Mouse (Mus musculus) kidney, postnatal 4 days (tissue): Measurements from ENCODE around the gene Nav2.

ENCODE experiments used
- DNase-seq, 2 experiments: peaks; one replicate each; pipeline ENCODE4 v3.0.0; 2021; ENCODE audit warnings: mixed read lengths in 2 of 2

Gene Nav2

GRCm38 (mm10) chr7:49586530-49587120 lies 678.1 kb downstream of the Nav2 start:
- no peak for DNase-seq

- no peak for DNase-seq
Observed at GRCm38 (mm10) chr7:49589635-49590034, 681.1 kb downstream of the Nav2 start.

DNA sequence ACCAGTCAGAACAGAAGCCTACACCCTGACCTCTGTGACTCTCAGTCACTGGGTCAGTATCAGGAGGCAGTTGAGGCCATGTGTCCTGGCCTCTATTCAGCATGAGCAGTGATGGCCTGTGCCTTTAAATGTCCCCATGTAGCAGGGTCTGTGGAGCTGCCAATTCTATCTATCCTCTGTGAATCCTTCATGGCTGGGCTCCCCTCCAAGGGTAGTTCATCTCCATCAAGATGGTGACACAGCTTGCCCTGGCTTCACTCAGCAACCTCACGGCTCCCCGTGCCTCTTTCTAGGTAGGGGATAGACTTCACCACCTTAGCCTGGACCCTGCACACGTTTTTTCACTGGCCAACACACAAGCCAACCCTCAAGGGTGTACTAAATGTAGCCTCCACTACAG lies 689.3 kb downstream of the Nav2 start:
- DNase-seq: no peak

GRCm38 (mm10) chr7:49598225-49598624 lies 689.7 kb downstream of the Nav2 start:
- DNase-seq: no peak

- DNase-seq: no peak
Observed at GRCm38 (mm10) chr7:49599950-49600349, 691.4 kb downstream of the Nav2 start.

DNA sequence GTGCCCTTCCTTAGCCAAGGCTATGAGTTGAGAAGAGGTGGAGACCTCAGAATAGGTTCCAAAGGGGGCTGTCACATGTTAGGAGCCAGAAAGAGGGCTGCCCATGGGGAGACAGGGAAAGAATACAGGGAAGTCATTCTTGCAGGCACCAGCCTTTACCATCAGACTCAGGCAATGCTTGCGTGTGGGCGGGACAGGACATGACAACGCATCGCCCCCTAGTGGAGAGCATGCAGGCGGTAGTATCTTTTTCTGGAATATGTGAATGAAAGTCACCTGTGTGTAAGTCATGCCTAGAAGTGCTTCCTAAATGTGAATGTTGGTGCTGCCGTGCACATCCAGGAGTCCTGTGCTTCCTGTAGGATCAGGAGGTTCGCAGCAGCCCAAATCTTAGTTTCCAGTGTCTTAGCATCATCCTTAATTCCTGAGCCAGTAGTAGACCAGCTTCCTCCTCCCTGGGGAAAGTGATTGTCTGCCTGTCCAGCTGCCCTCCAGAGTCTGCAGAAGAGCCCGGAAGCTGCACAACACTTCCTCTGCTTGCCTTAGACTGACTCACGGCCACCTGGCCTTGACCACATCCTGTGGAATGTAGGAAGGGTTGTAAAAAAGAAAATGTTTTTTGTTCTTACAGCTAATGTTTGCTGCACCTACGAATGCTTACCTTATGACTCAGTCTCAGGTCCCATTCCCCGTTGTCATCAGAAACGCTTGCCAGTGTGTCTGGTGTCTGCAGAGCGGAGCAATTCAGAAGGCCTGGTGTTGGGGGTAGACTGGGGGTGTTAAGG lies 692.9 kb downstream of the Nav2 start:
- peak; percentile 81 to 86 for DNase-seq

- DNase-seq: no peak
Observed at GRCm38 (mm10) chr7:49604244-49604643, 695.7 kb downstream of the Nav2 start.

- DNase-seq: no peak
Observed at GRCm38 (mm10) chr7:49604965-49605795, 696.7 kb downstream of the Nav2 start.

- DNase-seq: peak; percentile 82 to 83
Observed at GRCm38 (mm10) chr7:49616258-49616735, 707.8 kb downstream of the Nav2 start.

DNA sequence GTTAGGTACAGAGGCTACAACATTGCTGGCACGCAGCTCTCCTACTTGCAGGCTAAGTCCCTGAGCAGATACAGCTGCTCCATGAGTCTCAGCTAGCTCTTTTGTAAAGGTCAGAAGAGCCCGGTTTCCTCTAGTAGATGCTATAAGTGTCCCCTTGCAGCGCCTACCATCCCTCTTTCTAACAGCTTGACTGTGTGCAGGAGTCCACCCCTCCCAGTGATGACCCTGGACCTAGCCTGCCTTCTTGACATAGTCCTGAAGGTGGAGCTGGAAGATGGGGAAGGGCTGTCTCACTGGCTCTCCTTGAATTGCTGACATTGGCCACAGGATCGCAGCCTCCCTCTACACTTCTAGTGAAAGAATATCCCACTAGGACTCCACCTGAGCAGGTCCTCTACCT lies 708.6 kb downstream of the Nav2 start:
- DNase-seq: no peak

DNA sequence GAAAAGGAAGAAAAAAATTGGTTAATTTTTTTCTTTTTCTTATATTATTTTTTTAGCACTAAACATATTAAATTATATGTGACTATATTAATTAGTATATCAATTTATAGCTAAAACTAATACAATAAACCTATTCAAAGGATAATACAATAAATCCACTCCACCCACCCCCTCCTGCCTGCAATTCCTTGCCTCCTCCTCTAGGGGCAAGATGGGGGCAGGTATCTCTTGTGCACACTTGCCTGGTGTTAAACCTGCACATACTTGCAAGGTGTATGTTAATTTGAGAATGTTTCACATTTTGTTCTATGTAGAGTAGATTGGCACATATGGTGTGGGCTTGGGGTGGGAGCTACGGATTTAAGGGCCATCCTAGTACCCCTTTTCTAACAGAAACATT lies 711.6 kb downstream of the Nav2 start:
- DNase-seq: no peak

DNA sequence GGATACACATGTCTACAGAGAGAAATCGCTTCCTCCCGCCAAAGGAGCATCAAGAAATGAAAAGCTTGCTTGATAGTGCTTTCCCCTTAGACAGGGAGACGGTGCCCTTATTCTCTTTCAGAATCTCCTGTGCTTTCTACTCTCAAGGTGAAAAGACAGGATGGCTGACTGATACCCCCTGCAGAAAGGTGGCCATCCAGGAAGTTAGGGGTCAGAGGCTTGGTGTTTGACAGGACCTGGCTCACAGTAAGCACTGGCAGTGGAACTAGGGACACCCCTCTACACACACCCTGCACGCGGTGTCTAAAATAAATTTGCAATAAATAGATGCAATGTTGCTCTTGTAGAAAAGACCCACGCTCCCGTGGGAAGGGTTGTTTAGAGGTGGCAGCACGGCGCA lies 723.4 kb downstream of the Nav2 start:
- no peak for DNase-seq

DNA sequence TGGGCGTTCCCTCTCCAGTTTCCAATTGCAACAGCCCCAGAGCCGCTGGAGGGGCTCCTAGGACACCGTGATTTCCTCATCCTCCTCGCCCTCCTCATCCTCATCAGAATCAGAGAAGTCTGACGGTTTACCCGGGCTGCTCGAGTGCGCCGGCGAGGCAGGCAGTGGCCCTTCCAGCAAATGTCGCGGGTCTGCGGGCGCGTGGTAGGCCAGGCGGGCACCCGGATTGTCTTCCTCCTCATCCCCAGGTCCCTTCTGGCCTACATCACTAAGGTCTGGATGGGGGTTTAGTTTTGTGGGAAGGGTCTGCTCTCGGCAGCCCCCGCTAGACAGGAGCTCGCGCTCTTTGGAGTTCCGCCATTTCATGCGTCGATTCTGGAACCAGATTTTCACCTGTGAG lies 723.9 kb downstream of the Nav2 start:
- no peak for DNase-seq

GRCm38 (mm10) chr7:49633375-49633956 lies 725.0 kb downstream of the Nav2 start:
- peak; percentile 31 to 53 for DNase-seq

DNA sequence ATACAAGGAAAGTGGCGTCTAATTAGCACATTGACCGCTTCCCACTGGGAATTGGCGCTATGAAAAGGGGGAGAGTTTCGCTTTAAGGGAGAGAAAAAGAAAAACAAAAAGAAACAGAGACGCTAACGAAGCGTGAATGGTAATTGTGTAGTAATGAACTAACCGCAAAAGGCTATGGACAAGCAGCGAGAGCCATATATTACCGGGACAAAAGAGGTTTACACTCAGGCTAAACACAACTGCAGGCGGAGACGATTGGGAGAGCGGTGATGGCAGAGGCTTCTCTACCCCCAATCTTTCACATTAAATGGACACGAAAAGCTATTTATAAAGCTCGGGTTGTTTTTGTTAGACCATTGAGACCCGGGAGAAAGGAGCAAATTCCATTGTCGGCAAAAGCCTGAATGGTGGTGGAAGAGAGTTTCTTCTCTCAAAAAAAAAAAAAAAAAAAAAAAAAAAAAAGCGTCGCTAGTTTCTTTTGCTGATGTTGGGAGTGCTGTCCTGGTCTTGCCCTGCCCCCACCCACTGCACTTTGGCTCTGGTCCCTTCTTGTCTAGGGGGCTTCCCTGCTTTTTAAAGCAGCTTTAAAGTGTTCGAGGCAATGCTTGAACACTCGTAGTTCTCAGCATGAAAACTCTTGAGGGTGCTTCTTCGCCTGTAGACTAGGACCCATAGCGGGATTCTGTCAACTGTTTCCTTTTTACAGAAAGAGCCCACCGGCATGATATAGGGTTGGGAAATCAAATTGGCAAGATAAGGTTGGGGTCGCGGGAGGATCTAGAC lies 726.0 kb downstream of the Nav2 start:
- no peak for DNase-seq

DNA sequence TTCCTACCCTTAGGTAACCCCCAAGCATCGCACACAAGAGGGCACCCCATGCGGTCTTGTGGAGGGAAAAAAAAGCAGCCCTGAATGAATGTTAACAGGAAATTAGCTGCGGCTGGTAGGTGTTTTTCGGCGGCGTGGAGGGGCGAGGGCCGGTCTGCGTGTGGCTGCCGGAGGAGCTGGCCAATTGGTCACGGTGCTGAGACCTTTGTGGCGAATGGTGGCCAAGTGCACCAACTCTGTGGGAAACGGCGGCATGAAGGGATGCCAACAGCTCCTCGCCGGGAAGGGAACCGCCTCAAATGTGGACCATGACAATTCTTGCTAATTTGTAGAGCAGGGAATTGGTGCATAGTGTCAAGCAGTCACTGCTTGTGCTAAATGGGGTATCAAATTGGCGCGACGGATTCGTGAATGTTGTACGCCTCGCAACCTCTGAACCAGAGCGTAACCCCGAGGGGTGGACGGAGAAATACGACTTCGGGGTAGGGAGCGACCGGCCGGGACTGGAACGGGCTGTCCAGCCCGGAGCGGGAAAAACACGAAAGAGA lies 726.6 kb downstream of the Nav2 start:
- peak; percentile 32 to 49 for DNase-seq

GRCm38 (mm10) chr7:49635971-49636370 lies 727.5 kb downstream of the Nav2 start:
- DNase-seq: no peak

- DNase-seq: peak in 1 of 2 experiments; percentile 33
Observed at GRCm38 (mm10) chr7:49636491-49637115, 728.1 kb downstream of the Nav2 start, which contains the start of gene Dbx1. Gene Dbx1 (minus strand): TSS chr7:49636849.

- DNase-seq: no peak
Observed at GRCm38 (mm10) chr7:49637281-49637680, 728.8 kb downstream of the Nav2 start.

GRCm38 (mm10) chr7:49637851-49638663 lies 729.5 kb downstream of the Nav2 start:
- DNase-seq: no peak
